Comparison of ENCODE assay signal across 8 mouse cellular contexts in genomic region chr11:119942201-119942726, GRCm38 (mm10). TPM values are rescaled to one million over a fixed set of nuclear protein-coding genes. Genes with fewer than 3 reads are reported as not detected.
A peak's percentile ranks its signal among the peaks of the same experiment; 100 is the strongest.
DNase-seq lines count a peak whose midpoint lies in the region; ATAC-seq and TF ChIP-seq lines count a peak whose summit lies in the region.

No protein-coding gene starts in this region.

- H3K9me3 ChIP-seq in heart, embryonic 12.5 days (replicated peaks) = no peaks in the 10 kb centered on the region
- no peaks in the 10 kb centered on the region for H3K9me3 ChIP-seq in ES-E14 (ENCODE audit: control insufficient read depth, insufficient read depth, low read depth, low read length)
- no peaks in the 10 kb centered on the region for H3K9me3 ChIP-seq in embryonic facial prominence, embryonic 13.5 days
- H3K9me3 ChIP-seq in limb, embryonic 10.5 days (replicated peaks) = no peaks in the 10 kb centered on the region
- no peaks in the 10 kb centered on the region for H3K9me3 ChIP-seq in neural tube, embryonic 11.5 days (ENCODE audit: control insufficient read depth, low read length)

- peak; percentile 48 for ATAC-seq in heart, embryonic 12.5 days (ENCODE audit: insufficient number of reproducible peaks, low FRiP score)
- peak; percentile 52 for ATAC-seq in embryonic facial prominence, embryonic 13.5 days (ENCODE audit: insufficient number of reproducible peaks, insufficient read depth, low FRiP score, low TSS enrichment, low read depth)
- ATAC-seq in neural tube, embryonic 11.5 days (ENCODE audit: insufficient read depth, low FRiP score, low TSS enrichment) = peak; percentile 64

- peak overlapping the region; percentile 42; the same call in 1 of the 2 replicates for H3K27ac ChIP-seq in heart, embryonic 12.5 days (ENCODE audit: poor library complexity, severe bottlenecking)
- H3K27ac ChIP-seq in ES-E14 (ENCODE audit: insufficient read depth, low read depth, low read length, poor library complexity, severe bottlenecking) = no peak overlapping the region
- H3K27ac ChIP-seq in embryonic facial prominence, embryonic 13.5 days = peak overlapping the region; percentile 79
- peak overlapping the region; percentile 85 for H3K27ac ChIP-seq in limb, embryonic 10.5 days
- peak overlapping the region; percentile 53; the same call in 1 of the 2 replicates for H3K27ac ChIP-seq in neural tube, embryonic 11.5 days (ENCODE audit: low read depth, low read length)

- no peak for DNase-seq in heart, postnatal 36 days
- peak; percentile 73 for DNase-seq in ES-E14 (ENCODE audit: low read depth, low spot score)
- no peak for DNase-seq in limb, embryonic 10.5 days (ENCODE audit: low spot score)
- DNase-seq in neural tube, embryonic 11.5 days (ENCODE audit: low spot score) = no peak
- no peak for DNase-seq in layer of hippocampus, adult 11-12 months (ENCODE audit: low spot score)
- DNase-seq in cerebellum, adult 8-10 months = no peak

- H3K4me2 ChIP-seq in heart, embryonic 12.5 days = peak overlapping the region; percentile 93
- H3K4me2 ChIP-seq in embryonic facial prominence, embryonic 13.5 days = peak overlapping the region; percentile 77
- peak overlapping the region; percentile 97 for H3K4me2 ChIP-seq in neural tube, embryonic 11.5 days (ENCODE audit: low read depth)

- intact Hi-C loops in heart, postnatal 36 days (cut with DNase I) = loop anchor here (2.0 to 5.0 kb wide), 2 partner anchors 25 to 145 kb away; partner anchors contain the start of gene Cep131

- peak overlapping the region; percentile 77 for H3K9ac ChIP-seq in heart, embryonic 12.5 days
- H3K9ac ChIP-seq in ES-E14 (ENCODE audit: insufficient read depth, low read depth, low read length, poor library complexity, severe bottlenecking) = peak overlapping the region; percentile 62
- H3K9ac ChIP-seq in embryonic facial prominence, embryonic 13.5 days = peak overlapping the region; percentile 77
- H3K9ac ChIP-seq in neural tube, embryonic 11.5 days (ENCODE audit: low read length) = peak overlapping the region; percentile 56

- under 1% methylated on average over 43 of the region's 43 CpGs for WGBS in heart, embryonic 12.5 days
- 1% methylated on average over 43 of the region's 43 CpGs for WGBS in embryonic facial prominence, embryonic 13.5 days
- WGBS in limb, embryonic 10.5 days = under 1% methylated on average over 38 of the region's 43 CpGs
- WGBS in neural tube, embryonic 11.5 days = under 1% methylated on average over 43 of the region's 43 CpGs

- peak overlapping the region; percentile 80 for H3K4me3 ChIP-seq in heart, embryonic 12.5 days
- H3K4me3 ChIP-seq in ES-E14 (ENCODE audit: insufficient read depth in 1 of 2, low read depth in 1 of 2, low read length in 2 of 2, poor library complexity in 1 of 2, severe bottlenecking in 1 of 2) = peak overlapping the region; percentile 72 to 98
- peak overlapping the region; percentile 65 for H3K4me3 ChIP-seq in embryonic facial prominence, embryonic 13.5 days
- H3K4me3 ChIP-seq in limb, embryonic 10.5 days = peak overlapping the region; percentile 84
- peak overlapping the region; percentile 71 for H3K4me3 ChIP-seq in neural tube, embryonic 11.5 days (ENCODE audit: low read depth, low read length)

- H3K4me1 ChIP-seq in heart, embryonic 12.5 days (replicated peaks) = peaks cover 69% of the 10 kb centered on the region
- peaks cover 8 to 29% of the 10 kb centered on the region in 2 experiments for H3K4me1 ChIP-seq in ES-E14 (ENCODE audit: control insufficient read depth in 2 of 2, insufficient read depth in 2 of 2, low read length in 2 of 2, poor library complexity in 1 of 2)
- peaks cover 73% of the 10 kb centered on the region for H3K4me1 ChIP-seq in embryonic facial prominence, embryonic 13.5 days
- H3K4me1 ChIP-seq in limb, embryonic 10.5 days = peaks cover 80% of the 10 kb centered on the region
- H3K4me1 ChIP-seq in neural tube, embryonic 11.5 days (ENCODE audit: control insufficient read depth, insufficient read depth, low read length) = peaks cover 18% of the 10 kb centered on the region; the same call in 1 of the 2 replicates

- peaks cover 41% of the 10 kb centered on the region for H3K27me3 ChIP-seq in heart, embryonic 12.5 days (replicated peaks)
- peaks cover 4% of the 10 kb centered on the region; the same call in 1 of the 2 replicates for H3K27me3 ChIP-seq in embryonic facial prominence, embryonic 13.5 days
- H3K27me3 ChIP-seq in limb, embryonic 10.5 days (ENCODE audit: low read depth, poor library complexity, severe bottlenecking) = peaks cover 57% of the 10 kb centered on the region
- no peaks in the 10 kb centered on the region for H3K27me3 ChIP-seq in neural tube, embryonic 11.5 days (ENCODE audit: control insufficient read depth, insufficient read depth, low read length)

- in situ Hi-C loops in ES-E14 (cut with MboI; ENCODE audit: low sequenced_read_pairs in 2 of 2, unreplicated experiment in 2 of 2) = no loop called here

- H3K36me3 ChIP-seq in heart, embryonic 12.5 days = no peaks in the 10 kb centered on the region
- H3K36me3 ChIP-seq in ES-E14 (ENCODE audit: control insufficient read depth, insufficient read depth, low read length, poor library complexity, severe bottlenecking) = no peaks in the 10 kb centered on the region
- no peaks in the 10 kb centered on the region for H3K36me3 ChIP-seq in embryonic facial prominence, embryonic 13.5 days
- no peaks in the 10 kb centered on the region for H3K36me3 ChIP-seq in limb, embryonic 10.5 days
- H3K36me3 ChIP-seq in neural tube, embryonic 11.5 days (ENCODE audit: control insufficient read depth, insufficient read depth, low read length) = no peaks in the 10 kb centered on the region

TF ChIP-seq in ES-E14, 5 proteins besides CTCF, POLR2A, EP300 and RAD21:
- TF ChIP-seq MAFK (IDR thresholded peaks at IDR 0.05; ENCODE audit: insufficient read depth, low read depth, low read length) (no peak), CHD2 (IDR thresholded peaks at IDR 0.05; ENCODE audit: low read depth, low read length) (no peak; the same call in 1 of the 2 replicates), HCFC1 (IDR thresholded peaks at IDR 0.05; ENCODE audit: borderline replicate concordance, insufficient read depth, low read length) (peak; percentile 65; the same call in 1 of the 2 replicates), ZNF384 (IDR thresholded peaks at IDR 0.05; ENCODE audit: low read depth, low read length) (no peak), ZC3H11A (IDR thresholded peaks at IDR 0.05; ENCODE audit: borderline replicate concordance, low read depth, low read length) (no peak)

RNA-seq across cellular contexts. Expression of gene Baiap2, which starts 0.3 kb away (rescaled TPM):
- polyA plus RNA-seq in heart, embryonic 12.5 days (2016; fragmentation: Nextera tagmentation; extraction: Ambion mirVana) = 15.6 and 16.4 TPM in 2 replicates
- total RNA-seq in heart, postnatal 36 days (2021) = 10 to 100 TPM in 1 of 2 experiments, 1 to 10 TPM in 1; 4.4 to 12.0 TPM
- total RNA-seq in ES-E14 (2012; rRNA removed) = 21.8 and 23.3 TPM in 2 replicates
- polyA plus RNA-seq in embryonic facial prominence, embryonic 13.5 days (2015; fragmentation: Nextera tagmentation; extraction: Ambion mirVana) = 17.5 and 20.0 TPM in 2 replicates
- polyA plus RNA-seq in limb, embryonic 10.5 days (2016; fragmentation: Nextera tagmentation; extraction: Ambion mirVana) = 13.3 and 13.8 TPM in 2 replicates
- 11.9 and 12.6 TPM in 2 replicates for polyA plus RNA-seq in neural tube, embryonic 11.5 days (2014; fragmentation: Nextera tagmentation; extraction: Ambion mirVana)

RNA-seq across cellular contexts. Expression of gene Chmp6, which starts 29.0 kb away (rescaled TPM):
- 67.8 and 70.4 TPM in 2 replicates for polyA plus RNA-seq in heart, embryonic 12.5 days (2016; fragmentation: Nextera tagmentation; extraction: Ambion mirVana)
- total RNA-seq in heart, postnatal 36 days (2021) = 10 to 100 TPM; 27.9 TPM
- 48.1 and 58.1 TPM in 2 replicates for total RNA-seq in ES-E14 (2012; rRNA removed)
- polyA plus RNA-seq in embryonic facial prominence, embryonic 13.5 days (2015; fragmentation: Nextera tagmentation; extraction: Ambion mirVana) = 103 and 104 TPM in 2 replicates
- 123 and 127 TPM in 2 replicates for polyA plus RNA-seq in limb, embryonic 10.5 days (2016; fragmentation: Nextera tagmentation; extraction: Ambion mirVana)
- polyA plus RNA-seq in neural tube, embryonic 11.5 days (2014; fragmentation: Nextera tagmentation; extraction: Ambion mirVana) = 89.6 and 92.1 TPM in 2 replicates
